Mouse (Mus musculus): ENCODE data around the gene Olfr1355.
"Not testable (repeated sequence)": the region's sequence is repeated elsewhere in the genome, so short reads cannot be mapped to it uniquely, and the experiment has no call there.

The Olfr1355 gene

GRCm38 (mm10) chr10:78875240-78875639 is at the start of gene Olfr1355:
TSS of gene Olfr1355 (plus strand) at chr10:78875540.
- DNase-seq (ENCODE audit: low spot score) = no peak

DNA sequence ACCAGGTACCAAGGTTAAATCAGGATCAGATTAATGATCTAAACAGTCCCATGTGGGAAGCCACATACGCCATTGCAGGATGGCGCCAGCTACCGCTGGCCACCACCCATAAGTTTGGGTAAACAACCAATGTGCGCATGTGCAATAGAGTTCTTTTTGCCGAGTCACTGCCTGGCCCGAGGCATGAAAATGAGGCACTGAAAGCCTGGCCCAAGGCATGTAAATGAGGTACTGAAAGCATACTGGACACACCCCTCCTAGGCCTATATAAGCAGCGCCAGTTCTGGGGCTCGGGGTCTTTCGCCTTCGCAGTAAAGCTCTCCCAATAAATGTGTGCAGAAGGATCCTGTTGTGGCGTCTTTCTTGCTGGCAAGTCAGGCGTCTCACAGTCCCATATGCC is 34.9 kb upstream of the Olfr1355 start:
- DNase-seq (ENCODE audit: low spot score) = not testable (repeated sequence)

DNA sequence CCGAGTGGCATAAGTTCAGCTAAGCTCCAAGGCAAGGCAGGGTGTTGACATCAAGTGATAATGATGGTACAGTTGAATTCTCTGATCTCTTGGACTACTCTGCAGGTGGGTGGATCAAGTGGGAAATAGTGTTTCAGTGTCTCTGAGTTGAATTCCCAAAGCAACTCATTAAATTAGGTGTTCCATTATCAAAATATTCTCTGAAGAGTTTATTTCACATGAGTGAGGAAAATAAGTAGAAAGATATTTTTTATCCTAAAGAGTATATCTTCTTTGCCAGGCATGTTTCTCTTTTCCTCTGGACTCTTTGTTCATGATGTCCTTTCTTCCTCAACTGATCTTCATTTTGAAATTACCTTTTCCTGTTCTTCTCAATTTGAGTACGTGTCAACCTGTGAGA is 23.3 kb upstream of the Olfr1355 start, which contains the start of gene Olfr1356:
TSS of gene Olfr1356 (minus strand) at position 101 of the 400 bp plus-strand sequence.
- DNase-seq (ENCODE audit: low spot score) = no peak

- not testable (repeated sequence) for DNase-seq (ENCODE audit: low spot score)
These were observed 37.5 kb downstream of the Olfr1355 start, which contains the start of gene Olfr1354 for GRCm38 (mm10) chr10:78912871-78913270. TSS of gene Olfr1354 (plus strand) at chr10:78913171.
